Mouse (Mus musculus) megakaryocyte, embryonic 14.5 days (primary cell): ENCODE results near the gene Ddx19a.

Experiments used
- FLI1 ChIP-seq: IDR thresholded peaks from 2 replicates; pipeline ENCODE4 v1.6.1; 2012; ENCODE audit warnings: low read length, inconsistent platforms, mixed read lengths
- GATA1 ChIP-seq: IDR thresholded peaks from 3 replicates; pipeline ENCODE4 v1.6.1; 2012; ENCODE audit warnings: mixed read lengths, low read length, inconsistent platforms, borderline replicate concordance

DNA sequence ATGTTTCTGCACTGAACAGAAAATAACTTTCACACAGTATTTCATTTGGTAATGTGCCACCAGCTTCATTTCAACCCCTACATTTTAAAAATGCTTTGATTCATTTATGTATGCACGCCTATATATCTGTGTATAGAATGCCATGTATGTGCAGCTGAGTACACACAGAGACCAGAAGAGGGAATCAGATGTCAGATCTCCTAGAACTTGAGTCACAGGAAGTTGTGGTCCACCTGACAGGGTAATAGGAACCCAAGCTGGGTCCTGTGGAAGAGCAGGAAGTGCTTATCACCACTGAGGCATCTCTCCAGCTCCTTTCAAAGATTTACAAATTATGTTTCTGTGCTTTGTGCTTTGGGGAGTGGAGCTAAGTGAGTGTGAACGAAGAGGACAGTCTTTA is 16.3 kb downstream of the Ddx19a start:
- TF ChIP-seq GATA1 (no peak), FLI1 (no peak)
